Mouse (Mus musculus): ENCODE results near the gene Gabbr1.
"Not testable (repeated sequence)": the region's sequence is repeated elsewhere in the genome, so short reads cannot be mapped to it uniquely, and the experiment has no call there.

Gabbr1 gene

GRCm38 (mm10) chr17:37045611-37046311, at the start of gene Gabbr1:
Gene Gabbr1, plus strand, starts transcription at chr17:37045966.
- DNase-seq, result peak; percentile 79 to 87

- peak; percentile 79 for DNase-seq
Measured at GRCm38 (mm10) chr17:36997033-36997735, 48.6 kb upstream of the Gabbr1 start.

GRCm38 (mm10) chr17:36998477-36998876, 47.3 kb upstream of the Gabbr1 start:
- no peak for DNase-seq

GRCm38 (mm10) chr17:37000863-37001262, 44.9 kb upstream of the Gabbr1 start, which contains the start of gene Zfp57:
Gene Zfp57, plus strand, starts transcription at chr17:37001163.
- DNase-seq, result no peak

- peak; percentile 31 to 52 for DNase-seq
Measured at GRCm38 (mm10) chr17:37002364-37003330, 43.1 kb upstream of the Gabbr1 start.

- DNase-seq, result no peak
Measured at GRCm38 (mm10) chr17:37003366-37003765, 42.4 kb upstream of the Gabbr1 start.

- no peak for DNase-seq
Measured at GRCm38 (mm10) chr17:37008161-37008560, 37.6 kb upstream of the Gabbr1 start.

GRCm38 (mm10) chr17:37009460-37010042, 36.2 kb upstream of the Gabbr1 start:
- no peak for DNase-seq

- DNase-seq, result no peak
Measured at GRCm38 (mm10) chr17:37011719-37012118, 34.0 kb upstream of the Gabbr1 start.

GRCm38 (mm10) chr17:37012141-37012540, 33.6 kb upstream of the Gabbr1 start:
- no peak for DNase-seq

- DNase-seq, result no peak
Measured at GRCm38 (mm10) chr17:37016333-37016732, 29.4 kb upstream of the Gabbr1 start.

- no peak for DNase-seq
Measured at GRCm38 (mm10) chr17:37018328-37018727, 27.4 kb upstream of the Gabbr1 start.

GRCm38 (mm10) chr17:37019242-37019641, 26.5 kb upstream of the Gabbr1 start:
- not testable (repeated sequence) for DNase-seq

GRCm38 (mm10) chr17:37022628-37023576, 22.9 kb upstream of the Gabbr1 start, which contains the start of gene Mog:
Gene Mog, minus strand, starts transcription at chr17:37023398.
- DNase-seq, result no peak

GRCm38 (mm10) chr17:37026425-37026824, 19.3 kb upstream of the Gabbr1 start:
- no peak for DNase-seq

- DNase-seq, result no peak
Measured at GRCm38 (mm10) chr17:37027486-37027885, 18.3 kb upstream of the Gabbr1 start.

- no peak for DNase-seq
Measured at GRCm38 (mm10) chr17:37028212-37028611, 17.6 kb upstream of the Gabbr1 start.

GRCm38 (mm10) chr17:37028683-37029120, 17.1 kb upstream of the Gabbr1 start:
- peak; percentile 92 to 96 for DNase-seq

- no peak for DNase-seq
Measured at GRCm38 (mm10) chr17:37029162-37029561, 16.6 kb upstream of the Gabbr1 start.

GRCm38 (mm10) chr17:37039127-37039894, 6.5 kb upstream of the Gabbr1 start:
- DNase-seq, result no peak

All from cerebellum, postnatal 36 days (tissue).